Mouse (Mus musculus) liver, postnatal 0 days (tissue): ENCODE results near the gene Vdr.

Experiments used
- CTCF ChIP-seq: sonication (generic); IDR thresholded peaks from 2 replicates; pipeline ENCODE4 v1.5.1; 2016; ENCODE audit warnings: antibody characterized with exemption, low read depth
- EP300 ChIP-seq: IDR thresholded peaks from 2 replicates; pipeline ENCODE4 v1.6.1; 2016; ENCODE audit warnings: antibody characterized with exemption, low read depth, mild to moderate bottlenecking

- no peak for TF ChIP-seq CTCF
- no peak for TF ChIP-seq EP300
Measured at GRCm38 (mm10) chr15:97852291-97852690, 58.1 kb downstream of the Vdr start.
